Mouse (Mus musculus): ENCODE results near the gene Chpt1. TPM values are rescaled to one million over a fixed set of nuclear protein-coding genes. Genes with fewer than 3 reads are reported as not detected.

Chpt1 gene
- polyA plus RNA-seq, 1 experiment from 2014 or later: 26.5 TPM

GRCm38 (mm10) chr10:88502919-88503318 lies 954 bp downstream of the Chpt1 start:
- Histone ChIP-seq H3K9ac (ENCODE audit: low read length) (peak overlapping the region; percentile 79), H3K27ac (replicated peaks; ENCODE audit: low read depth, low read length) (no peak overlapping the region), H3K4me2 (ENCODE audit: low read depth, severe bottlenecking) (peak overlapping the region; percentile 80)

GRCm38 (mm10) chr10:88501886-88502765 lies 1.7 kb downstream of the Chpt1 start:
- Histone ChIP-seq H3K9ac (ENCODE audit: low read length) (no peak overlapping the region), H3K36me3 (ENCODE audit: control insufficient read depth, insufficient read depth, low read length) (no peaks in the 10 kb centered on the region), H3K9me3 (ENCODE audit: control insufficient read depth, low read length) (no peaks in the 10 kb centered on the region), H3K4me1 (ENCODE audit: control insufficient read depth, insufficient read depth, low read length) (peaks cover 5% of the 10 kb centered on the region; the same call in 1 of the 2 replicates), H3K4me3 (ENCODE audit: low read depth, low read length) (no peak overlapping the region), H3K4me2 (ENCODE audit: low read depth, severe bottlenecking) (no peak overlapping the region), H3K27ac (replicated peaks; ENCODE audit: low read depth, low read length) (no peak overlapping the region), H3K27me3 (ENCODE audit: control insufficient read depth, insufficient read depth, low read length) (no peaks in the 10 kb centered on the region)
- 68% methylated on average over 13 of the region's 13 CpGs for WGBS
- ATAC-seq (ENCODE audit: insufficient number of reproducible peaks, low FRiP score, low TSS enrichment, low read depth): no peak
- no peak for DNase-seq (ENCODE audit: low spot score)

More at GRCm38 (mm10) chr10:88502919-88503318, 954 bp downstream of the Chpt1 start:
- ATAC-seq (ENCODE audit: insufficient number of reproducible peaks, low FRiP score, low TSS enrichment, low read depth) (no peak), DNase-seq (ENCODE audit: low spot score) (no peak)
- 55% methylated on average over 4 of the region's 4 CpGs for WGBS
- H3K4me1 ChIP-seq (ENCODE audit: control insufficient read depth, insufficient read depth, low read length): 0 out of 2 replicates have a peak, but pooled peaks cover 2% of the 10 kb centered on the region
- no peaks in the 10 kb centered on the region for H3K27me3 ChIP-seq (ENCODE audit: control insufficient read depth, insufficient read depth, low read length)
- H3K4me3 ChIP-seq (ENCODE audit: low read depth, low read length): peak overlapping the region; percentile 59
- H3K36me3 ChIP-seq (ENCODE audit: control insufficient read depth, insufficient read depth, low read length): no peaks in the 10 kb centered on the region
- H3K9me3 ChIP-seq (ENCODE audit: control insufficient read depth, low read length): no peaks in the 10 kb centered on the region

- Histone ChIP-seq H3K27ac (replicated peaks; ENCODE audit: low read depth, low read length) (no peak overlapping the region), H3K4me2 (ENCODE audit: low read depth, severe bottlenecking) (no peak overlapping the region), H3K36me3 (ENCODE audit: control insufficient read depth, insufficient read depth, low read length) (no peaks in the 10 kb centered on the region), H3K4me3 (ENCODE audit: low read depth, low read length) (no peak overlapping the region), H3K9me3 (ENCODE audit: control insufficient read depth, low read length) (no peaks in the 10 kb centered on the region), H3K4me1 (ENCODE audit: control insufficient read depth, insufficient read depth, low read length) (peaks cover 11% of the 10 kb centered on the region), H3K9ac (ENCODE audit: low read length) (no peak overlapping the region), H3K27me3 (ENCODE audit: control insufficient read depth, insufficient read depth, low read length) (no peaks in the 10 kb centered on the region)
- 86% methylated on average over 10 of the region's 10 CpGs for WGBS
- ATAC-seq (ENCODE audit: insufficient number of reproducible peaks, low FRiP score, low TSS enrichment, low read depth) (no peak), DNase-seq (ENCODE audit: low spot score) (no peak)
These were observed 2.5 kb downstream of the Chpt1 start for GRCm38 (mm10) chr10:88501370-88501769.

GRCm38 (mm10) chr10:88499993-88500392 lies 3.9 kb downstream of the Chpt1 start:
- H3K36me3 ChIP-seq (ENCODE audit: control insufficient read depth, insufficient read depth, low read length): no peaks in the 10 kb centered on the region
- no peak overlapping the region for H3K27ac ChIP-seq (replicated peaks; ENCODE audit: low read depth, low read length)
- peaks cover 11% of the 10 kb centered on the region for H3K4me1 ChIP-seq (ENCODE audit: control insufficient read depth, insufficient read depth, low read length)
- no peaks in the 10 kb centered on the region for H3K9me3 ChIP-seq (ENCODE audit: control insufficient read depth, low read length)
- no peak for DNase-seq (ENCODE audit: low spot score)
- no peak overlapping the region for H3K4me3 ChIP-seq (ENCODE audit: low read depth, low read length)
- WGBS: 73% methylated on average over 5 of the region's 5 CpGs
- no peak overlapping the region for H3K4me2 ChIP-seq (ENCODE audit: low read depth, severe bottlenecking)
- no peaks in the 10 kb centered on the region for H3K27me3 ChIP-seq (ENCODE audit: control insufficient read depth, insufficient read depth, low read length)
- no peak overlapping the region for H3K9ac ChIP-seq (ENCODE audit: low read length)
- no peak for ATAC-seq (ENCODE audit: insufficient number of reproducible peaks, low FRiP score, low TSS enrichment, low read depth)

GRCm38 (mm10) chr10:88496864-88497564 lies 6.9 kb downstream of the Chpt1 start:
- peak; percentile 51 for DNase-seq (ENCODE audit: low spot score)
- WGBS: 29% methylated on average over 11 of the region's 11 CpGs
- H3K4me3 ChIP-seq (ENCODE audit: low read depth, low read length): no peak overlapping the region

GRCm38 (mm10) chr10:88494959-88495587 lies 8.8 kb downstream of the Chpt1 start:
- no peak for ATAC-seq (ENCODE audit: insufficient number of reproducible peaks, low FRiP score, low TSS enrichment, low read depth)
- DNase-seq (ENCODE audit: low spot score): no peak
- no peaks in the 10 kb centered on the region for H3K36me3 ChIP-seq (ENCODE audit: control insufficient read depth, insufficient read depth, low read length)
- H3K4me3 ChIP-seq (ENCODE audit: low read depth, low read length): no peak overlapping the region
- no peak overlapping the region for H3K27ac ChIP-seq (replicated peaks; ENCODE audit: low read depth, low read length)
- no peak overlapping the region for H3K4me2 ChIP-seq (ENCODE audit: low read depth, severe bottlenecking)
- H3K9ac ChIP-seq (ENCODE audit: low read length): no peak overlapping the region
- no peaks in the 10 kb centered on the region for H3K27me3 ChIP-seq (ENCODE audit: control insufficient read depth, insufficient read depth, low read length)
- no peaks in the 10 kb centered on the region for H3K9me3 ChIP-seq (ENCODE audit: control insufficient read depth, low read length)
- WGBS: 89% methylated on average over 4 of the region's 4 CpGs
- peaks cover 9% of the 10 kb centered on the region for H3K4me1 ChIP-seq (ENCODE audit: control insufficient read depth, insufficient read depth, low read length)

More at GRCm38 (mm10) chr10:88496864-88497564, 6.9 kb downstream of the Chpt1 start:
- no peaks in the 10 kb centered on the region for H3K27me3 ChIP-seq (ENCODE audit: control insufficient read depth, insufficient read depth, low read length)
- ATAC-seq (ENCODE audit: insufficient number of reproducible peaks, low FRiP score, low TSS enrichment, low read depth): peak; percentile 82
- H3K27ac ChIP-seq (replicated peaks; ENCODE audit: low read depth, low read length): 0 out of 2 replicates have a peak overlapping the region, but pooled peaks have one; percentile 10
- H3K4me2 ChIP-seq (ENCODE audit: low read depth, severe bottlenecking): peak overlapping the region; percentile 10; the same call in 1 of the 2 replicates
- H3K36me3 ChIP-seq (ENCODE audit: control insufficient read depth, insufficient read depth, low read length): no peaks in the 10 kb centered on the region
- no peaks in the 10 kb centered on the region for H3K9me3 ChIP-seq (ENCODE audit: control insufficient read depth, low read length)
- peaks cover 11% of the 10 kb centered on the region for H3K4me1 ChIP-seq (ENCODE audit: control insufficient read depth, insufficient read depth, low read length)
- H3K9ac ChIP-seq (ENCODE audit: low read length): no peak overlapping the region

GRCm38 (mm10) chr10:88492658-88493057 lies 11.2 kb downstream of the Chpt1 start:
- ATAC-seq (ENCODE audit: insufficient number of reproducible peaks, low FRiP score, low TSS enrichment, low read depth) (no peak), DNase-seq (ENCODE audit: low spot score) (no peak)
- no peak overlapping the region for H3K9ac ChIP-seq (ENCODE audit: low read length)
- H3K36me3 ChIP-seq (ENCODE audit: control insufficient read depth, insufficient read depth, low read length): no peaks in the 10 kb centered on the region
- H3K4me1 ChIP-seq (ENCODE audit: control insufficient read depth, insufficient read depth, low read length): peaks cover 9% of the 10 kb centered on the region
- no peaks in the 10 kb centered on the region for H3K9me3 ChIP-seq (ENCODE audit: control insufficient read depth, low read length)
- H3K4me3 ChIP-seq (ENCODE audit: low read depth, low read length): no peak overlapping the region
- 91% methylated on average over 8 of the region's 8 CpGs for WGBS
- no peak overlapping the region for H3K4me2 ChIP-seq (ENCODE audit: low read depth, severe bottlenecking)
- no peak overlapping the region for H3K27ac ChIP-seq (replicated peaks; ENCODE audit: low read depth, low read length)
- no peaks in the 10 kb centered on the region for H3K27me3 ChIP-seq (ENCODE audit: control insufficient read depth, insufficient read depth, low read length)

- no peak overlapping the region for H3K9ac ChIP-seq (ENCODE audit: low read length)
- H3K4me3 ChIP-seq (ENCODE audit: low read depth, low read length): no peak overlapping the region
- WGBS: 64% methylated on average over 7 of the region's 7 CpGs
- no peak overlapping the region for H3K4me2 ChIP-seq (ENCODE audit: low read depth, severe bottlenecking)
- ATAC-seq (ENCODE audit: insufficient number of reproducible peaks, low FRiP score, low TSS enrichment, low read depth) (no peak), DNase-seq (ENCODE audit: low spot score) (no peak)
- H3K27me3 ChIP-seq (ENCODE audit: control insufficient read depth, insufficient read depth, low read length): no peaks in the 10 kb centered on the region
- no peak overlapping the region for H3K27ac ChIP-seq (replicated peaks; ENCODE audit: low read depth, low read length)
- H3K4me1 ChIP-seq (ENCODE audit: control insufficient read depth, insufficient read depth, low read length): peaks cover 2% of the 10 kb centered on the region
- no peaks in the 10 kb centered on the region for H3K36me3 ChIP-seq (ENCODE audit: control insufficient read depth, insufficient read depth, low read length)
- no peaks in the 10 kb centered on the region for H3K9me3 ChIP-seq (ENCODE audit: control insufficient read depth, low read length)
These were observed 12.2 kb downstream of the Chpt1 start for GRCm38 (mm10) chr10:88491632-88492031.
